Mouse (Mus musculus) liver, postnatal 0 days (tissue): ENCODE results near the gene Gm28035.

ENCODE experiments used
- CTCF ChIP-seq: sonication (generic); IDR thresholded peaks from 2 replicates; pipeline ENCODE4 v1.5.1; 2016; ENCODE audit warnings: antibody characterized with exemption, low read depth
- EP300 ChIP-seq: IDR thresholded peaks from 2 replicates; pipeline ENCODE4 v1.6.1; 2016; ENCODE audit warnings: antibody characterized with exemption, low read depth, mild to moderate bottlenecking

DNA sequence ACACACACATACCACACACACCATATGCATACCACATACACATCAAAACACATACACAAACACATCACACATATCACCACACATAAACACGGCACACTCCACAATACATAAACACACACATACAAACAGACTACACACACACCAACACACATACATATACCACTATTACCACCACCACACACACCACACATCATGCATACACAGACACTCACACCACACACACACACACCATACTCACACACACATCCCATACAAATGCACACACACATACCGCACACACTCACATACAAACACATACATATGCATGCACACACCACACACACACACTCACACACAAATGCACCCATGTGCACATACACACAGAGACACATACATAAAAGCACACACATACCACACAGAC lies 27.1 kb downstream of the Gm28035 start:
- TF ChIP-seq CTCF (no peak), EP300 (no peak)
